Mouse (Mus musculus) right cerebral cortex, adult 2 months (tissue): ENCODE data around the gene Slpi.

Source experiments
- DNase-seq, 2 experiments: peaks; one replicate each; pipeline ENCODE4 v3.0.0; 2021 to 2022; ENCODE audit warnings: low spot score in 2 of 2

Gene Slpi

DNA sequence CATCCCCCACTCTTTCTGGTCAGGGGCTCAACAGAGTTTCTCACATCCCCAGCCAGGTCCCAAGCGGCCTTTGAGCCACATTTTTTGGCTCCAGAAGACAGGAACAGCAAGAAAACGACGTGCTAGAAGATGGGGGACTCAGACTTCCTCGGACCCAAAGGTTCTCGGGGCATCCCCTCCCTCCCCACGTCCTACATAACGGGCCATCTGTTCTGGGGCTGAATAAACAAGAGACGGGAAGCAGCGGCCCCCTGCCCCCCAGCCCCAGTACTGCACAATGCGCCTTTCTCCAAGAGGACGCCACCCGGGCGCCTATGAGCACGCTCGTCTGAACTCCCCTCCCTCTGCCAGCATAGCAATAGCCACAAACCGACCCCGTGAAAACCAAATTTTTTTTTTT, at the start of gene Slpi:
Slpi (minus strand) TSS at position 76 of the 400 bp plus-strand sequence.
- no peak for DNase-seq

DNA sequence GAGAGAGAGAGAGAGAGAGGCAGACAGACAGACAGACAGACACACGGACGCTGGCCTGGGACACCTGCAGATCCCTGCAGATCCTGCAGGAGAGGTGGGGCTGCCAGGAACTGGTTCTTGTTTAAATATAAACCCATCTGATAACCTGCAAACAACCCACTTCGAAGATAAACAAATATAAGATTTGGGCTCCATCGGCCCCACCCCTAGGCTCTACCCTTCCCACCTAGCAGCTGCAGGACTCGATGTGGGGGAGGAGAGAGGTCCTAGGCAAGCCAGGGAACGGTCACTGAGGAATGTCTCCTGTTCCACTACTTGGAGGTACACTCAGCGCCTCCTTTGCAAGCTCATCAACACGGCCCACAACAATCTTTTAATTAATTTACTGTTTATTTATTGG, 49.4 kb upstream of the Slpi start:
- DNase-seq, result no peak

DNA sequence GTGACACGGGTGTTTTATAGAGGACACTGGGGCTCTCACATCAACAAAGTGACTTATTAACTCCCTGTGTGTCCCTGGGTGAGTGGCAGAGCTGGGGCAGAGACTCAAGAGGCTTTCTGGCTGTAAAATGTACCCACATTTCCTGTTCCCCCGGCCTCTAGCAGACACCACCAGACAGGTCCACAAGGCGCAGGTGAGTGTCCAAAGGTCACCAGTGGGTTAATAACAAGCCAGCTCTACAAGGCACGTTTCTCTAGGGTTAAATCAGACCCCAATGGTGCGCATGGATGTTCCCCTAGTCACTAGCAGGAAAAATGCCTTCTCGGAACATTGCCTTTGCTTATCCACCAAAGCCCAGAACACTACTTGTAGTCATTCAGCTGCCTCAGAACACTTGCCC, 48.8 kb upstream of the Slpi start:
- DNase-seq, result no peak

DNA sequence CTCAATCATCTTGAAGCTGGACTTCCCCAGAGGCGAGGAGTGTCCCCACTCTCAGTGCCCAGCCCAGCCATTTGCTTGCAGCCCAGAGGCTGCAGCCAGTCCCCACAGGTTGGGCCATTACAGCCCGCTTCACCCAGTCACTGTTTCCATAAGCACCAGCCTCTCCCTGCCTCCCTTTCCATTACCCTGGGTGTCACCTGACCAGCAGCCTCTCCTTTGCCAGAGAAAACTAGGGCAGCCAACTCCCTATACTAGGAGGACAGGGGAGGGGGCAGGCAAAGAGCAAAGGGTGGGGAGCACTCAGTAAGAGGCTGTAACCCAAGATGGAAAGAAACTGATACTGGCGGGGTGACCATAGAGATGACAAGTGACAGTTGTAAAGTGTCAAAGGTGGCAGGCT, 48.1 kb upstream of the Slpi start:
- DNase-seq, result no peak

DNA sequence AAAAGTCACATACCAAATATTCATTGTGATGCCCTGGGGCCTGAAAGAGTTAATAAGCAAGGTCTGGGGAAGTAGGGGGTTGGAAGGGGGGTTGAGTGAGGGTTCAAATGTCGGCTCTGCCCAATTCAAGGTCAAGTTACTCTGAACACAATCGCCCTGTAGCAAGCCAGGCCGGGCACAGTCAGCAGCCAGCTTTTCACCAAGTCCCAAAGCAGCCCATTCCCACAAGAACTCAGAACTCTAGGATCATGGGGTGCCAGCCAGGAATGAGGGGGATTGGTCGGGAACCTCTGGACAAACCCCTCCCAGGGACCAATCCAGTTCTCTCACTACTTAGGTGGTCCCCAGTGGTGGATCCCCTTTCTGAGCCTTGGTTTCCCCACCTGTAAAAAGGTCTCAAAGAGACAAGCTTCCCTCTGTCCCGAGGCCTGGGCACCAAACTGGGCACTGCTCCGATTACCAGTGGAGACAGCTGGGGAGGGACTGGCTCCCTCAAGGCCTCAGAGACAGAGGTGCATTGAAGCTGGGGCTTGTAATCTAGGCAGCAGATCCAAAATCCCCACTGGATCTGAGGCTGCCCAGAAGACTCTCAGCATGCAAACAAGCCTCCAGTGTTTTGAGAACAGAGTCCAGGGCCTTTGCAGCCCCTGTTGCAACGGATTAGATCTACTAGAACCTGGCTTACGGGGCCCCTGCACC, 47.5 kb upstream of the Slpi start:
- peak in 1 of 2 experiments; percentile 18 for DNase-seq

DNA sequence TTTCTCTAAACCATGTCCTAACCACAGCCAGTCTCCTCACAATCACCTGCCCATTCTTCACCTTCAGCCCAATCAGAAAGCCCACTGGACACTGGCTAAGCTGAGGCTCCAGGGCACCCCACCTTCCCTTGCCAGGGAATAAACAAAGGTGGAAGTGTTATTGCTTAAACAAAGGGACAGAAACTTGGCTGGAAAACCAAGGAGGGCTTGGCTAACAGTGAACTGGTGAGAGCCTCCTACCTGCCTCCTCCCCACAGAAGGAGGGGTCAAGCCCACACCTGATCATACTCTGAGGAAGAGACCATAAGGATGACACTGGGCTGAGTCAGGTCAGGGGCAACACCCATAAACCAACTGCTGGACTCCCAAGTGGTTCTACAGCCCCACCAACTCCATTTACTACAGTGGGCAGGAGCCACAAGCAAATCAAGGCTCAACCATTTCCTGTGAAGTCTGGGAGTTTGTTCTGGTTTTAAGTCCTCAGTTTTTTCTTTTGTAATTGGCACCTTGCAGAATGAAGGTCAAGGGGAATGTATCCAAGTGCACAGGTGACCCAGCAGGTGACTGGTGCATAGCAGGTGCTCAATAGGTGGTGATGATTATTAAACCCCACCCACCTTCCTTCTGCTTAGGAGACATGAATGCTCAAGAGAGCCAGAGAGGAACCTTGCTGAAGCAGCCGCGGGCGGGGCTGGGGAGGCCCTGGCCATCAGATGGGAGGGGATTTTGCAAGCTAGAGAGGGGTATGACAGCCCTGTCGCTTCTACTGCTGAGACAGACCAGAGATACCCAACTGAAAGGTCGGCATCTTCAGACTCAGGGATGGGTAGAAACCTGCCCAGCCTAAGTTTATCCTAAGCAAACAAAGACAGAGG, 46.6 kb upstream of the Slpi start:
- no peak for DNase-seq

DNA sequence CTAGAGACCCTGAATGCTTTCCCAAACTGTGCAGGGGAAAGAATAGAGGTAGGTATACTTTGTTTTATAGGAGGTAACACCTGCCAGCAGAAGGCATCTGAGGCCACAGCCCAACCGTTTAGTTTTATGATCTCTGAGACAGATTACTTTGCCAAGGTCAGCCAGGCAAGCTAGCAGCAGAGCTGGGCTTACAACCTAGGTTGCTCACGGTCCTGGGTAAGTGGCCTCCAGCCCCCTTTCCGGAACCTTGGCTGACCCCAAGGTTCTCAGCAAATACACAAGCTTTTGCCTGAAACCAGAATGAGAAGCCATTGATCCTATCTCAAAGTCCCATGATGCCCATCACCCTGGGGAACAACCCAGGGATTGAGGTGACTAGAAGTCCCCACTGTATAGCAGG, 45.8 kb upstream of the Slpi start:
- no peak for DNase-seq

DNA sequence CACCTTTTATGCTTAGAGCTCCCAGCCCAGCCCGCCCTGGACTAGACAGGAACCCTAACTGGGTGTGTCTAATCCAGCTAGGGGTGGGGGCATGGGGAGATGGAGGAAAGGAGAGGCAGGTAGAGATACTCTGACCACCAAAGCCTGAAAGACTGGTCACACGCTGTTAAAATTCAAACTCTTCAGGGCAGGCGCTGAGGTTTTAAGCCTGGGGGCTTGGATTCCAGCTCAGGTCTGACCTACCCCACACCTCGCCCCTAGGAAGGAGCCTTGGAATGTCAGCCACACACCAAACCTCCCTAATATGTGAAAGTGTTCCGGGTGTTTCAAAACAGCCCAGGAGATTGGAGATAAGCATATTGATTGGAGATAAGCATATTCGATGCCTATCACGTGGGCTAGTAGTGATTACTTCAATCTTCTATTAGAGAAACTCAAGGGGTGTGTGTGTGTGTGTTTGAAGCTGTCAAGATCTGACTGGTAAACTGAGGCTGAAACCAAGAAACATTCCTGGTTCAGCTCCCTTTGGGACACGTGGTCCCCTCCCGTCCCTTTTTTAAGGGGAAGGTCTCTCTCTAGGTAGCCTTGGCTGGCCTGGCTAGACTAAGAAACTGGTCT, 44.5 kb upstream of the Slpi start:
- DNase-seq, result no peak

DNA sequence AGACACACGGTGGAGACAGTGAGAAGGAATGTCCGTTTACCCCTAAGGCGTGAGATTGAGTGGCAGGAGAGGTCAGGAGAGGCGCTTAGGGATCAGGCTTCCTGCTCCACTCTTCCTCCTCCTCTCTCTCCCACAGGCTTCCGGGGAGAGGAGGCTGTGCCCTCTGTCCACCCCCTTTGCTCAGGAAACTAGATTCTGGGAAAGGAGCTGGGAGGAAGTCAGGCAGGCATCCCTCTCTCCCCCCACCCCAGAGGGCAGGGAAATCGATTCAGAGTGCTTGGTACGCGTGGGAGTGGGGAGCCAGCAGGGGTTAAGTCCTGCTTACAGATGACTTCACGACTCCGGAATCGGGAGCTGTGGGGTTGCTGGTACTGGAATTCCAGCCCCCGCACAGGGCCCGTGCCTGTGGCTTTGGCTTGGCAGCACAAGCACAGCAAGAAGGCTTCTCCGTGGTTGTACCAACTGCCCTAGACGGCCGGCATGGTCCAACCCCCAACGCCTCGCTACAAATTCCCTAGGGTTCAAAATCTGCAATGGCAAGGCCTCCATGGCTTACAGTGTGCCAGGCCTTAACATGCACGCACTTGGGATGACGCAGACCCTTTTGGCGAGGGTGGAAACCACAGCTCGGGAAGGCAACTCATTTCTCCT, 43.8 kb upstream of the Slpi start:
- DNase-seq, result no peak

DNA sequence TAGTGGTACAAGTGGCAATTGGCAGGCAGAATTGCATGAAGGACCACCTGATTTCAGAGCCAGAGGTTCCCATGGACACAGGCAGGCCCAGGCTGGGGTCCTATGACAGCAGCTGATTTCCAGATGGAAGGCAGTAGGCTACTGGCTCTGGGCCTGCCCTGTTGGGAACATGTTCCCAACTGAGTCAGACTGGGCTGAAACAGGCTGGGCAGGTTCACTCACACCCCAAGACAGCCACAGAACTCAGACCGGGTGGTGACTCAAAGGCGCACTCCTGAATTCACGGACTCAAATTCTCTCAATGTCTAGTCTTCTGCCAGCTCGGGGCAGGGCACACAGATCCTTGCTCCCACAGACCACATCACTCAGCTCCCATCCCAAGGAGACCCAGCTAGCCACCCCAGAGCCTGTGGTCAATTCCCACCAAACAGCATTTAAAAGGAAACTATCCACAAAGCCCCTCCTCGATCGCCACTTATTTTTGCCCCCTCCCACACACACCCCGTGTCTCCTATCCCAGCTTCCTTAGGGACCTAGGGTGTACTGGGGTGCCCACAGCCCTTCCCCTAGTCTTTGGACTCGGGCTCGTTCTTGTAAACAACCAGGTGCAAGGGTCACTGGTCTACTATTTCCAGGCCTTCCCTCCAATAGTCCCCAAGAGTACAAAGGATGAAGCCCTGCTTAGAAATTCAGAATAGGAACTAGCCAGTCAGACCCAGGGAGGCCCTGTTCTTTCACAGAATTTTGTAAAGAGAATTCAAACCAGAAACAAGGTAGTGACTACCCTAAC, 43.0 kb upstream of the Slpi start:
- DNase-seq, result no peak

DNA sequence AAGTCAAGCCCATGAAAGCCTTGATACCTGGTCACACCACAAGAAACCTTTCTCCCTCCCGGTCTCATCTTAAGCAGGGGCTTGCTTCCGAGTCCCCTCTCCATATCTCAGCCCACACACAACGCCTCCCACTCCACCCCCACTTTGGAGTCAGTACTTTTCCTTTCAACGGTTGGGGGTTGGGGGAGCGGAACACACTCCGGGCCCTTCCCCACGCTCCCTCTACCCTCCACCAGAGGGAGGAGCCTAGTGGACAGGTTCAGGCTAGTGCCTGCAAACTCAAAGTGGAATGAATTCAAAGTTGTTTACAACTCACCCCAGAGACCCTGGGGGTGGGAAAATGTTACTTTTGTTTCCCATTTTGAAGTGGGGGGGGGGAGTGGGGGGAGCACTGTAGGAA, 41.8 kb upstream of the Slpi start:
- DNase-seq, result no peak

DNA sequence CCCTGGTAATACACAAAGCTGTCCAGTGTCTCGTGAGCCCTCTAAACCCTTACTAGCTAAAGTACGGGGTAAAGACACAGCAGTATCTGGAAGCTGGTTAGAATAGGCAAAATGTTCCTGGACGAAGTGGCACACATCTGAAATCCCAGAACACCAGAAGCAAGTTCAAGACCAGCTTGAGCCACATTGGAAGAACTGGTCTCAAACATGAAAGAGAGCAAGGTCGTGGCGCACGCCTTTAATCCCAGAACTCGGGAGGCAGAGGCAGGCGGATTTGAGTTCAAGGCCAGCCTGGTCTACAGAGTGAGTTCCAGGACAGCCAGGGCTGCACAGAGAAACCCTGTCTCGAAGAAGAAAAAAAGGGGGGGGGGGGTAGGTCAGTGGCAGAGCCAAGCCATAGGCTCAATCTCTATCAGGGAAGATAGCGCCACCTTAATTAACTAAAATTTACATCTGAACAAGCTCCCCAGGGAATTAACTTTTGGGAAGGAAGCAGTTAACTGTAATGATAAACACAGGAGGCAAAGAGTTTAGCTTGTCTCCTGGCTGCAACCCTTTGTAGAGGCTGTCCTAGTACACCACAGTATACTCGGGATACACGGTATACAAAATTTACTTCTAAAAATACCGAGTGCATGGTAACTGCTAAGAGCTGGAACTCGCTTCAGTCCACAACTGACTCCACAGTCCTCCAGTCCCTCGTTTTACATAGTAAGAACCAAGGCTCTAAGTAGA, 41.2 kb upstream of the Slpi start:
- no peak for DNase-seq

DNA sequence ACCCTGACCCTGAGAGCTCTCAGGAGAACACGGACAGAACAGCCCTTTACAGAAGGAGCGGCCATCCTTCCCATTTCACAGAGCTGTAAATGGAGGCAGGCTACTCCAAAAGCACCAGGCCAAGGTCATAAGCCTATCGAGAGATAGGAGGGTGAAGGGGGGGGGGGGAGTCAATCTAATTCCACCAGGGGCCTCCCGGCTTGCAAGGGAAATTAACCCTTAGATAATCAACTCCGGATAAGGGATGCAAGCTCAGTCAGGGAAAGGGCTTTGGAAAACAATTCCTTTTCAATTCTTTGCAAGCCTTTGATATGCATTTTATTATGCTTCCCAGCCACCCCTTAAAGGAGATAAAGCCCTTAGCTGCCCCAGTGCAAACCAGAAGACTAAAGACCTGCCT, 39.6 kb upstream of the Slpi start:
- no peak for DNase-seq

DNA sequence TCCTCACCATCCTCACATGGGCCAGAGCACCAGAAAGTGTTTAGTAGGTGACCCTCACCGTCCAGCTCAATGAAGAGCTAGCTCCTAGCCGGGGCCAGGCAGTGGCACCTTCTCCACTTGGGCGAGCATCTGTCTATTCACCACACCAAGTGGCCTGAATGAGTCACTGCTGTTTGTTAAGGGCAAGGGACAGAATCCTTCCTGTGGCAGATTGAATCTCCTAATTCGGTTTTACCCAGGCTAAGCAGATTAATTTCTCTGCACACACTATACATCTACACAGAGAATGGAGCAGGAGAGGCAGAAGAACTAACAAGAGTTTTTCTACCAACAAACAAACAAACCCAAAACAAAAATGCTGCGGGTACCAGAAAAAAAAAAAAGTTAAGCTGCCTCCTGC, 38.1 kb upstream of the Slpi start:
- DNase-seq, result no peak

DNA sequence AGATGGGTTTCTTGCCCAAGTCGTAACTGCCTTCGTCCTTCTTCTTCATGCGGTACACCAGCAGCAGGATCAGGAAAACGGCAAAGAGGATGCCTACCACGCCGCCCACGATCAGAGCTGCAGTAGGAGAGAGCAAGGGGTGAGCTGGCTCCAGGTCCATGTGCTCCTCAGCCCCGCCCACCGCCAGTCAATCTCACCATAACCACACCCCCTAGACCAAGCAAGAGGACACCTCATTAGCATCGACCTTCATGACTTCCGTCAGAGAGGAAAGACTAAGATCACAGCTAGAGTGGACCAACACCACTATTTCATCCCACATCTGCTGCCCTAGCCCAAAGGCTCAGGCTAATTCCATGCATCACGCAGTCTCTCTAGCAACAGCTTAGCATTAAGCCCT, 37.2 kb upstream of the Slpi start:
- no peak for DNase-seq

DNA sequence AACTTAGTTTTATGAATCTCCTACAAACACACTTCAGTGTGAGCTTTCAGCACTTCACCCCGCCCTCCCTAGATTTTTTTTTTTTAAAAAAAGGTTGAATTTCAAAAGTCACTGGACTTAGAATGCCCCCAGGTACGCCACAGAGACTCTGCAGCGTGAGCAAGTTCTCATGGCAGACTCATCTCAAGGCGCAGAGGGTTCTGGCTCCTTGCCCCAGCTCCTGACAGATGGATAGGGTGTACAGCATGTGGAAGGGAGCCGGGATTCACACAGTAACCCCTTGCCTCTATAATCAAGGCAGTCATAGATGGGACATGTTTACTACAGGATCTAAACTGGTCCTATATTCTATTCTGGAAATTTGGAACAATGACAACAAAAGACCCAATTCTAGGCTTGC, 36.5 kb upstream of the Slpi start:
- no peak for DNase-seq

DNA sequence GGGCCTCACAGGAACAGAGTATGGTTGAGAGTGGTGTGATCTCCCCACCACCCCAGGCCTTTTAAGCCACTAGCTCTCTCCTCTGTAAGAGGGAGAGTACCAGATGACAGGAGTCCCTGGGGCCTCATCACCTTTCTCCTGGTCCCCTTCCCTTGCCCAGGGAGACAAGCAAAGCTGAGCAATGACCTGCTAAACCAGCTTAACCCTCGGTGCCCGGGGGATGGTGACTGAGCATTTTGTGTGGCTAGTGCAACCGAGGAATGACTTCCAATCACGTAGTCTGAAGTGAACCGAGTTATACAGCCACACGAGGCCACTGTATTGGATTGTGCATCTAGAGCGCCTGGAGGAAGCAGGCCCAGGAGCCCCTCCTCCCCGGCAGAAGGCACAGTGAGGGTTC, 35.5 kb upstream of the Slpi start:
- DNase-seq, result no peak

DNA sequence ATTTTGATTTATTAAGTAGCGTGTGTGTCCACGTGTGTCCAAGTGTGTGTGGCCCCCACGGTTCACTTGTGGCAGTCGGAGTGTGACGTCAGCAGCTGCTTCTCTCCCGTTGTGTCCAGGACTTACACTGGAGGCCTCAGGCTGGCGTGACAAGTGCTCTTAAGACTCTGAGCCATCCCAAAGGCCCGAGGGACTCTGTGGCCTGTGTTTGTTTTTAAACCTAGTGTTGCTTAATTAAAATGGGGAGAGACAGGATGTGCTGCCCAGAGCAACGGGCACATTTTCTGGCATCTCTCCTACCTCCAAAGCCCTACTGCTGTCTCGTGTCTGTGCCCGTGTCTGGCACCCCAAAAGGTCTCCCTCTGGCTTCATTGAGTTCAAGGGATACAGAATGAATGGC, 34.6 kb upstream of the Slpi start:
- DNase-seq, result no peak

DNA sequence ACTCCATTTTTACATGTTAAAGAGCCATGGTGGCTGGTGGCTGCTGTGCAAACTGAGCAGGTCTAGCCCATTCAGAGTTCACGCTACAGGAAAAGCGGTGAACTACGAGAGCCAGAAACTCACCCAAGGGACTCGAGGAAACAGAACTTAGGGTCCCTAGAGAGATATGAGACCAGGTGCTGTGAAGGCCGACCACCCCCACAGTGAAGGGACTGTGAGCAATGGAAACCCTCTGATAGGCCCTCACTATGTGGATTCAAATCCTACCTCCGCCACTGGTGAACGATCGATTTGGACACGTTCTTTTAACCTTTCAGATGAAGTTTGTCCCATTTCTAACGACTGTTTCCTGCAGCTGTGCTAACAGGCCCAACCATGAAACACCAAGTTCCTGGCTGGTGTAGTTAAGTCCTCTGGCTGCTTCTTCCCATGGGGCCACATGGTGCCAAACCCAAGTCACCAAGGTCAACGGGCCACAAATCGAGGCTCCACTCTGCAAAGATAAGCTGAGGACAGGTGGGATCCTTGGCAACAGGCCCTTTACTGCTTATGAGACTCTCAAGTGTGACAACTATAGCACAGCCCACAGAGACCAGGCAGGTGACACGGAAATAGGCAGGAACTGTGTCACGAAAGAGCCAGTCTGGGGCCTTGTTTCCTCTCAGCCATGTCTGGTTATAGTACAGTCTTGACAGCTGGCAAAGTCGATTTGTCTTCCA, 33.9 kb upstream of the Slpi start:
- DNase-seq, result no peak

DNA sequence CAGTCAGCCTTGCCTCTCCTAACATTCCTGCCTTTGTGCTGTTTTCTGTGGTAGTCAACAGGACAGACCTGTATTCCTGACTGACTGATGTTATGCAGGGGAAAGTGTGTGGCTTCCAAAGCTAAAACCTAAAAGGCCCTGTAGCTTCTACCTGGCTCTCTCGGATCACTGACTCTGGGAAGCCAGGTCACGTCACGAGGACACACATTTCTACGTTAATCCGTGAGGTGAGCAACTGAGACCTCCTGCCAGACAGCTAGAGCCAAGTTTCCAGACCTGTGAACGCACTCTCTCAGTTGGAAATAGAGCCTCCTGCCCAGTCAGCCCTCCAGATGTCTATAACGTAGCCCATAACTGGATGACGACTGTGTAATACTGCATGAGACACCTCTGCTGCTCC, 33.1 kb upstream of the Slpi start:
- no peak for DNase-seq
